Mouse (Mus musculus) layer of hippocampus, adult 9-10 months (tissue): ENCODE measurements at regions not wholly inside any gene's neighbourhood (a gene's known extent, or its start where the extent isn't known, plus 50 kb on each side); places are given as distances from the start of the nearest gene placed in this dataset.

ENCODE experiments used
- DNase-seq: peaks from one replicate; pipeline ENCODE4 v3.0.0; 2022; ENCODE audit warnings: low spot score

- DNase-seq: peak; percentile 62
These were observed 375.5 kb downstream of the Nuf2 start for GRCm38 (mm10) chr1:169155484-169156459.

- no peak for DNase-seq
These were observed 389.0 kb downstream of the Nuf2 start for GRCm38 (mm10) chr1:169142216-169142615.

DNA sequence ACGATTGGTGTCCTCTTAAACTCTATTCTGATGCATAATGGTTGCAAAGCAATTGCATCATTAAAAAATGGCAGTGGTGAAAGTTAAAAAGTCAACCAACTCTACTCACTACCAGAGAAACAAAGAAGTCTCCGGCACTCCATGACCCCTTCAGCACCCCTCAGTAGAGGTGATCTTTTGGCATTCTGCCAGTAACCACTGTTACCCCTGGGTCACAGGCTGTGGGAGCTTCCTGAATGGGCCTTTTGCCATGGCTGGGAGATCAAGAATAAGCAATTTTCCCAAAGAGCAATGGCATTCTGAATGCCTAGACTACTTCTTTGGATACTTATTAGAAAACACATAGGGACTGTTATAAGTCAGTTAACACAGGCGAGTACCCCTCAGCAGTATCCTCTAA, 391.2 kb downstream of the Nuf2 start:
- DNase-seq: no peak

DNA sequence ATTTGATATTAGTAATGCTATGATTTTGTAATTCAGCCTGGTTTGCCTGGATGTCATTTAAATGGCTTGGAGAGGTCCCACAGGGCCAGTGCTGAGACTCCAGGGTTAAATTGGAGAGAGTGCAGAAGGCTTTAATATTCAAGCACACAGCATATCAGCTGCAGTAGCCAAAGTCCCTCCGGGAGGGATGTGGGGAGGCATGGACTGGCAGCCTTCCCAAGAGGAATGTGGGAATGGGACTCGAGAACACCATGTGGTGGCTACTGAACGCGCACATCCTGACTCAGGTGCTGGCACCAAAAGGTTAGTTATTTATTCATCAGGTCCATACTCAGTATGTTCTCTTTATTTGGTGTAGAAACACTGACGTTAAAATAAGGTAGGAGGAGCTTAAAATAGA, 391.8 kb downstream of the Nuf2 start:
- no peak for DNase-seq

DNA sequence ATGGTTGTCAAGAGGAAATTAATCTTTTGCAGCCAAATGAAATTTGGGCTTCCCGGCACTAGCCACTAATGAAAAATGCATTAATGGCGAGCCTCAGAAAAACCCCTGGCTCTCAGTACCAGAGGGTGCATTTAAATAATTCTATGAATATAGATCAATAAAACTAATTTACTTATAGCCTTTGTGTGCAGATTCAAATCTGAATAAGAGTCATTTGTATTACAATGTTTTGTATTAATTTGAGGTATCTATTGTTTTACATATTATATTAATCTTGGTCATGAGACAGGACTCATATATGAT, 392.1 kb downstream of the Nuf2 start:
- DNase-seq: no peak

DNA sequence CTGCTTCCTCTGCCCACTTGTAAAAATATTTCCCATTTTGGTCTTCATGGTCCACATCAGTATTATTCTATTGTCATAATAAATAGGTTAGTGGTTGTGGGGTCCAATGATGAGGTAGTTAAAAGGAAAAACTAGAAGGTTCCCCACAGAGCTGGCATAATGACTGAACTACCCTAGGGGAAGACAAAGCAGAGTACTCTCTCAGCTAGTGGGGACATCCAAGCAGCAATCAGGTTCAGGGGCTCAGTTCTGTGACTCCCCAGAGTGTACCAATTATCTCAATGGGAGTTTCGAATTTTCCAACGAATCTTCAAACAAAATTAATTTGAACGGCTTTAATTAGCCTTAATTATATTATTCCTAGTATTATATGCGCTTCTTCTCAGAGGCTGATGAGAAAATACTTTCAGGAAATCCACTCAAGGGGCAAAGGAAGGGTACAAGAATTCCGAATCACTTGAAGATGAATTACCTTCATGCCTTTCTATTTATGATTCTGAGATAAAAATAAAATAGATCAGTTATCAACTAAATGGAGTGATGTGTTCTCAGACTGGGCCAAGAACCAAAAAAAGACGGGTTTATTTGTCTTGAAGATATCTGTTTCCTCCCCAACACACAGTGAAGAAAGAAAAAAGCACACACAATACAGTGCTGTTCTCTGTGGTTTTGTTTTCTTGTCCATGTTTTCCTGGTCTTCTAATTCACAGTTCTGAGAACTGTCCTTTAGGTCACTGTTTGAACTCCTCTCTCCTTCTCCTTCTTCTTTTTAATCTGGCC, 392.7 kb downstream of the Nuf2 start:
- no peak for DNase-seq

DNA sequence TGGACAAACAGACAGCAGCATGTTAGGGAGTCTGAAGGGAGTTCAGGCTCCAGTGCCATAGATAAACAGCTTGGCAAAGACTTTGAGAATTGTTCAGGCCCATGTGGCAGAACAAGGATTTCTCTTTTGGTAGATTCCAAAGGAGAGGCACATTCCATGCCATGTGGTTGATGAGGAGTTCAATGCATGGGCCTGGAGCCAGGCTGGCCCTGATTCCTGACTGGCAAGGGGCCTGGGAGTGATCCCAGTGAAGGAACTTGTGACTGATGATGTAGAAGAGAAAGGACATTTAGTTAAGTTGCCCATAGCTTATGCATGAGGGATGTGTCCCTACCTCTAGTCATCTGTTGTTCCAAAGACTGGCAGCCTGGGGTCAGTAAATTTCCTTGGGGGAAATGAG, 395.7 kb downstream of the Nuf2 start:
- no peak for DNase-seq

GRCm38 (mm10) chr1:169103669-169104068, 427.6 kb downstream of the Nuf2 start:
- DNase-seq: no peak

- no peak for DNase-seq
These were observed 428.2 kb downstream of the Nuf2 start for GRCm38 (mm10) chr1:169103113-169103512.

DNA sequence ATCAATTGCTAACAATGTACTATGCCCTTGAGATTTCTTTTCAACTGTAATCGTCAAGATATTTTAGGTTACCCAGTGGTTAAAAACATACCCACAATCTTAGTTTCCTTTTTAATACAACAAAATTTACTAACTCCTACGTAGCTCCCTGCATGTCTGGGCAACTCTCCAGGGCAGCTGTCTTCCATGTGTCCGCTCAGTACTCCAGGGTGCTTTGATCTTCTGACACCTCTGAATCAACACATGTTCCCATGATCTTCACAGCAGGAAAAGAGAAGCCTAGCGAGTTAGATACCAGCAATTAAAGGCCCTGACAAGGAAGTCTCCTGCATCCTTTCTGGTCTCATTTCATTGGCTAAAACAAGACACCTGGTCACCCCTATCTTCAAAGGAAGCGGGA, 432.0 kb downstream of the Nuf2 start:
- DNase-seq: no peak

DNA sequence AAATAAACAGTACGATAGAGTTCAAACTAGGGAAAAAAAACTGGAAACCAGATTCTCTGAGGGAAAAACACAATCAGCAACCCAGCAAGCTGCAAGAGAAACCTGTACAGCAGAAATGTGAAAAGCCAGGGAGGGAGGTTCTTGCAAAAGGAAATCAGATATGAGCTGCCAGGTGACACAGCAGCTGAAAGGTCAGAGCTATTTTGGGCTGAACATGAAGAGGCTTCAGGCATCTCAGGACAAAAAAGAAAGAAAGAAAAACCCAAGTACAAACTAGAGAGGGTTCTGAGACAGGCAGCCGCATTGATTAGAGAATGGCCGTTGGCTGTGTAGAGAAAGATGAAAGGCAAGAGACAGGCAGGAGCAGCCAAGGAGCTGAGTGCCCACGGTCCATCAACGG, 434.5 kb downstream of the Nuf2 start:
- DNase-seq: no peak

DNA sequence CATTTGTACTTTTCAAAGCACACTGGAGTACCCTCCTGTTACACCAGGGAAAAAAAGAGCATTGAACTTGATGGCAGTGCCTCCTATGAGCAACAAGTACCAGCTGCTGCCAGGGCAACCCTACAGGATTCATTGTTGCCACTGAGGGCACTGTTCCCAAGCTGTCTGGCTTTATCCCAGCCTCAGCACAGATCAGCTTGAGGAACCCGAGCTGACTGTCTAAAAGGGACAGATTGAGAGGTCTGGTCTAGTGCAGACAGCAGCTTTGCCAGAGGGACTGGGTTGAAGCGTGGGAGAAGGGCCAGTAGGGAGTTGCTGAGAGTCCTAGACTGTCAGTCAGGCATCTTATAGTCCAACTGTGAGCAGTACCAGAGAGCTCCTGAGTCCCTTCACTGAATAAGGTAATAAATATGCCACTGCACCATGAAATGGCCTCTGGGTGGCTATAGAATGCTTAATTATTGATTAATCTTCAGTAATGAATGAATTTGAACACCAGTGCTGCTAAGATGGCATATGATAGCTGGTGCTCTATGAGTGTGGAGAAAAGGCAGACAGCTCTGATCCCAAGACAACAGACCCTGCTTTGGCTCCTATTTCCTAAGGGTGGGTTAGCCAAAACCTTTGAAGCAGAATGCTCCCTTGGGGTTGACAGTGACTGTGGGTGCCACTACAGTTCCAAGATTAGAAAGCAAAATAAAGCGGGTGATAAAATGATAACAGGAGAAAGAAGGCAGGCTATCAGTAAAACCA, 437.5 kb downstream of the Nuf2 start:
- no peak for DNase-seq

GRCm38 (mm10) chr1:169086032-169086431, 445.2 kb downstream of the Nuf2 start:
- DNase-seq: no peak

DNA sequence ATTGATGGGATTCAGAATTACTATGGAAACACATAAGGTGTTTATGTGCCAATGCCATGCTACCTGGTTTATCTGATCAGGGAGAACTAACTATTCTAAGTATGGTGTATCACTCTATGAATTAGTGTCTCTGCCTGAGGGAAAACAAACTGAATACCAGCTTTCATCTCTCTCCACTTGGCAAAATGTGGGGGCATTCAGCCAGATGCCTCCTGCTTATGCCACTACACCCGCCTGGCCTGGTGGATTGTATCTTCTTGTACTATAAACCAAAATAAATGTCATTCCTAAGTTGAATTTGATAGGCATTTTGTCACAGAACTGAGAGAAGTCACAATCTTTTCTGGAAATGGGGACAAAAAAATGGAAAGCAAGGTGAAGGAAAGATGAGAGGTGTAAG, 450.6 kb downstream of the Nuf2 start:
- DNase-seq: no peak

DNA sequence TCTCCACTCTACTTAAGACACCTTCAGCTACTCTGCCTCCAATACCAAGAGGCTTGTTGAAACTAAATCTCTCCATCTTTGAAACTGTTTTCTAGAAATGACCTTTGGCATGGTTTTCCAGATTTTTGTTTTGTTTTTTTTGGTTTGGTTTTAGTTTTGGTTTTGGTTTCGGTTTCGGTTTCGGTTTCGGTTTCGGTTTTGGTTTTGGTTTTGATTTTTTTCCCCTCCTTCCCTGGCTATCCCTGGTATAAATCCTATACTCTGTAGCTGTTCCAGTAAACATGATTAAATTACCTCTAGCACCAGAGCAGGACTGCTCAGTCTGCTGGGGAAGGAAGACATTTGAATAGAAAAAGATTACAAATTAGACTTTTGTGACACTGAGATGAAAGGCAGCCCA, 454.0 kb downstream of the Nuf2 start:
- DNase-seq: no peak

- no peak for DNase-seq
These were observed 455.3 kb downstream of the Nuf2 start for GRCm38 (mm10) chr1:169076006-169076405.

- DNase-seq: no peak
These were observed 459.9 kb downstream of the Nuf2 start for GRCm38 (mm10) chr1:169071366-169071765.

GRCm38 (mm10) chr1:169069647-169070046, 461.6 kb downstream of the Nuf2 start:
- no peak for DNase-seq

- no peak for DNase-seq
These were observed 464.5 kb downstream of the Nuf2 start for GRCm38 (mm10) chr1:169066795-169067194.

DNA sequence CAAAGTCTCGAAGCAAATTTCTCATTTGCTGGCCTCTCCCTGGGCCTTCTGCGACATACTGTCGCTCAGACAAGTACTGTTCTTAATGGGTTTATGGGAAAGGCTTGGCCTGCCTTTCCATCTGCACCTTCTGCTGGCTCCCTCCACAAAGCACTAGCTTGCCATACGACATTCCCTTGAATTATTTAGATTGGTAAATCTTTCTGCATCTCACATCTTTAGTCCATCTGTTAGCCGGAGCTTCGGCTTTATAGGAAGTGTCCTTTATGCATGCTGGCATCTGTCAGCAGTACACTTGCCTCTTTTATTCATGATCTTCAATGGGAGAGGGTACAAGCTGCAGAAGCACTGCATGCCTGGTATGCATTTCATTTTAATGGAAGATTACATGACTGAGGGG, 470.6 kb downstream of the Nuf2 start:
- DNase-seq: peak; percentile 32

- DNase-seq: no peak
These were observed 471.1 kb downstream of the Nuf2 start for GRCm38 (mm10) chr1:169060145-169060544.

- no peak for DNase-seq
These were observed 479.4 kb downstream of the Nuf2 start for GRCm38 (mm10) chr1:169051863-169052257.
